24 mouse cellular contexts compared by ENCODE assay signal in the genomic region with DNA sequence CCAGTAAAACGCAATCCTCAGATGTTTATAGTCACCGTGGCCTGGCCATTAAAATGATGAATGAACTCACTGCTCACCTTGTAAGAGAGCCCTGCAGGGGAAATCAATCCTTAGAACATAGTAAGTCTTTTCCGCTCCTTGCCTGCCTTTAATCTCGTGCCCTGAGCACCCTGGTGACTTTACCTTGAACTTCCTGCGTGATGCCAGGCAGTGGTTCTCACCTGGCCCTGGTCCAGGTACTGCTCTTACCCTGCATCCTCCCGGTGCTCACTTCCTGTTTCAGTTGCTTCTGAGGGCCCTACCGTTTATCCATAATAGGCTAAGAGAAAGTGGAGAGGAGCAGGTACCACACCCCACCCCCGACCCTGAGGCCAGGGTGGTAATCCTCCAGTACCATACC.
DNase-seq lines count a peak whose midpoint lies in the region; ATAC-seq and TF ChIP-seq lines count a peak whose summit lies in the region.
"Had no signal": no experiment of that assay in that cellular context is flagged by ENCODE, and none has a peak within 500 bp of the region (broad histone marks: within the 10 kb centered on the region; RNA-seq: fewer than 3 reads in every experiment).

No protein-coding gene starts in this region.

- H3K4me1 ChIP-seq in hindbrain, postnatal 0 days (ENCODE audit: insufficient read depth, low read length), result 0 out of 2 replicates have a peak, but pooled peaks cover 5% of the 10 kb centered on the region
- no peaks in the 10 kb centered on the region for H3K4me1 ChIP-seq in hindbrain, embryonic 16.5 days (ENCODE audit: control insufficient read depth, insufficient read depth, low read depth, low read length)
- no peaks in the 10 kb centered on the region for H3K4me1 ChIP-seq in midbrain, postnatal 0 days (ENCODE audit: insufficient read depth, low read length)
- no peaks in the 10 kb centered on the region for H3K4me1 ChIP-seq in midbrain, embryonic 13.5 days (replicated peaks)

- H3K27ac ChIP-seq in hindbrain, postnatal 0 days, result 0 out of 2 replicates have a peak overlapping the region, but pooled peaks have one; percentile 12
- no peak overlapping the region for H3K27ac ChIP-seq in hindbrain, embryonic 16.5 days (ENCODE audit: low read depth, low read length)
- H3K27ac ChIP-seq in midbrain, postnatal 0 days (ENCODE audit: low read depth, low read length), result no peak overlapping the region
- H3K27ac ChIP-seq in midbrain, embryonic 13.5 days, result no peak overlapping the region
- H3K27ac ChIP-seq: gastrocnemius, adult 2 months; heart, embryonic 15.5 days; liver, embryonic 14.5 days had no signal

- peak; percentile 27 for DNase-seq in adrenal gland, adult 2 months
- DNase-seq in adrenal gland, postnatal 25 days, result no peak
- DNase-seq in hindbrain, postnatal 0 days (ENCODE audit: low spot score), result no peak
- peak; percentile 2 for DNase-seq in midbrain, postnatal 0 days (ENCODE audit: low spot score)
- DNase-seq in left cerebral cortex, adult 8-10 months (ENCODE audit: low spot score in 2 of 2), result no peak
- DNase-seq: cerebellum, adult 2 months; cerebellum, postnatal 25 days; gastrocnemius, adult 2 months; heart, postnatal 36 days; kidney, adult 18-20 months; layer of hippocampus, adult 9-11 months; lung, embryonic 14.5 days; midbrain, embryonic 14.5 days; right cerebral cortex, postnatal 14 days had no signal

- no peak for TF ChIP-seq CTCF in hindbrain, postnatal 0 days (IDR thresholded peaks at IDR 0.05; ENCODE audit: low read depth)
- no peak for TF ChIP-seq CTCF in midbrain, postnatal 0 days (IDR thresholded peaks at IDR 0.05)

- no peak overlapping the region for H3K9ac ChIP-seq in hindbrain, postnatal 0 days (replicated peaks; ENCODE audit: low read length)
- no peak overlapping the region for H3K9ac ChIP-seq in hindbrain, embryonic 16.5 days (ENCODE audit: low read depth, low read length)
- no peak overlapping the region for H3K9ac ChIP-seq in midbrain, postnatal 0 days (replicated peaks; ENCODE audit: low read length, poor library complexity, severe bottlenecking)
- H3K9ac ChIP-seq in midbrain, embryonic 13.5 days (replicated peaks), result no peak overlapping the region
- H3K9ac ChIP-seq: embryonic facial prominence, embryonic 15.5 days; heart, embryonic 15.5 days; liver, embryonic 14.5 days; lung, embryonic 14.5 days had no signal

- H3K9me3 ChIP-seq in hindbrain, postnatal 0 days (ENCODE audit: low read length), result no peaks in the 10 kb centered on the region
- no peaks in the 10 kb centered on the region for H3K9me3 ChIP-seq in hindbrain, embryonic 16.5 days (ENCODE audit: control insufficient read depth, low read length)
- H3K9me3 ChIP-seq in midbrain, postnatal 0 days (ENCODE audit: low read length), result no peaks in the 10 kb centered on the region
- no peaks in the 10 kb centered on the region for H3K9me3 ChIP-seq in midbrain, embryonic 13.5 days
- H3K9me3 ChIP-seq: embryonic facial prominence, embryonic 15.5 days; heart, embryonic 15.5 days had no signal

- no peak for ATAC-seq in hindbrain, postnatal 0 days
- ATAC-seq in hindbrain, embryonic 16.5 days, result no peak
- ATAC-seq in midbrain, postnatal 0 days (ENCODE audit: low FRiP score), result no peak
- ATAC-seq in midbrain, embryonic 13.5 days, result no peak
- no peak for ATAC-seq in cerebellum, adult (ENCODE audit: insufficient number of reproducible peaks, low FRiP score, low TSS enrichment)
- ATAC-seq: forebrain, embryonic 14.5 days; Patski had no signal

- no peak overlapping the region for H3K4me2 ChIP-seq in hindbrain, postnatal 0 days (ENCODE audit: low read depth, low read length)
- no peak overlapping the region for H3K4me2 ChIP-seq in hindbrain, embryonic 16.5 days (ENCODE audit: low read length)
- H3K4me2 ChIP-seq in midbrain, postnatal 0 days (ENCODE audit: low read depth, low read length, poor library complexity, severe bottlenecking), result no peak overlapping the region
- H3K4me2 ChIP-seq in midbrain, embryonic 13.5 days (replicated peaks), result no peak overlapping the region
- H3K4me2 ChIP-seq: embryonic facial prominence, embryonic 15.5 days; heart, embryonic 15.5 days; lung, embryonic 14.5 days had no signal

- H3K36me3 ChIP-seq in hindbrain, postnatal 0 days (ENCODE audit: insufficient read depth, low read length), result no peaks in the 10 kb centered on the region
- H3K36me3 ChIP-seq in hindbrain, embryonic 16.5 days (ENCODE audit: control insufficient read depth, insufficient read depth, low read length), result no peaks in the 10 kb centered on the region
- H3K36me3 ChIP-seq in midbrain, postnatal 0 days (ENCODE audit: insufficient read depth, low read length), result no peaks in the 10 kb centered on the region
- H3K36me3 ChIP-seq in midbrain, embryonic 13.5 days, result no peaks in the 10 kb centered on the region
- H3K36me3 ChIP-seq: embryonic facial prominence, embryonic 15.5 days; G1E; heart, embryonic 15.5 days had no signal

- no peaks in the 10 kb centered on the region for H3K27me3 ChIP-seq in hindbrain, postnatal 0 days (ENCODE audit: insufficient read depth, low read length)
- H3K27me3 ChIP-seq in hindbrain, embryonic 16.5 days (replicated peaks; ENCODE audit: control insufficient read depth, insufficient read depth, low read length), result no peaks in the 10 kb centered on the region
- H3K27me3 ChIP-seq in midbrain, postnatal 0 days (ENCODE audit: insufficient read depth, low read length), result no peaks in the 10 kb centered on the region
- H3K27me3 ChIP-seq in midbrain, embryonic 13.5 days, result no peaks in the 10 kb centered on the region
- H3K27me3 ChIP-seq: embryonic facial prominence, embryonic 15.5 days; heart, embryonic 15.5 days; Patski had no signal

- 73% methylated on average over 8 of the region's 8 CpGs for WGBS in hindbrain, postnatal 0 days
- 73% methylated on average over 8 of the region's 8 CpGs for WGBS in hindbrain, embryonic 16.5 days
- WGBS in midbrain, postnatal 0 days, result 79% methylated on average over 8 of the region's 8 CpGs
- WGBS in midbrain, embryonic 13.5 days, result 89% methylated on average over 8 of the region's 8 CpGs

- H3K4me3 ChIP-seq in hindbrain, postnatal 0 days (ENCODE audit: low read length), result no peak overlapping the region
- H3K4me3 ChIP-seq in hindbrain, embryonic 16.5 days (ENCODE audit: low read length), result no peak overlapping the region
- H3K4me3 ChIP-seq in midbrain, postnatal 0 days (ENCODE audit: low read depth, low read length), result no peak overlapping the region
- H3K4me3 ChIP-seq in midbrain, embryonic 13.5 days (replicated peaks), result no peak overlapping the region
- H3K4me3 ChIP-seq: embryonic facial prominence, embryonic 15.5 days; gastrocnemius, adult 2 months; heart, embryonic 15.5 days; myocyte had no signal

Comparison
In these comparisons a context has a peak if more than half of its experiments do, and no peak if none do; other contexts are left out.
1. DNase-seq: peak in adrenal gland, adult 2 months (single experiment) and midbrain, postnatal 0 days (single experiment); none in adrenal gland, postnatal 25 days (single experiment), hindbrain, postnatal 0 days (single experiment) and left cerebral cortex, adult 8-10 months (0 of 2).